Mouse (Mus musculus) midbrain, embryonic 10.5 days (tissue): ENCODE data around the gene Hacl1. TPM values are rescaled to one million over a fixed set of nuclear protein-coding genes. Genes with fewer than 3 reads are reported as not detected.

Experiments
- DNase-seq: peaks from one replicate; pipeline ENCODE4 v3.0.0-alpha.2; 2017; ENCODE audit warnings: low spot score
- H3K27ac ChIP-seq: fragments of 300-500 bp; sonication (generic); replicated peaks from 2 replicates; pipeline ENCODE4 v1.5.1; 2016; ENCODE audit warnings: mild to moderate bottlenecking
- H3K27me3 ChIP-seq: fragments of 300-500 bp; sonication (generic); 2 replicates; pipeline ENCODE4 v1.6.1; 2016; ENCODE audit warnings: low read depth, mild to moderate bottlenecking; ENCODE audit not compliant: poor library complexity, severe bottlenecking
- H3K36me3 ChIP-seq: fragments of 300-500 bp; sonication (generic); 2 replicates; pipeline ENCODE4 v1.6.1; 2016; ENCODE audit warnings: mild to moderate bottlenecking, moderate library complexity
- H3K4me1 ChIP-seq: fragments of 300-500 bp; sonication (generic); 2 replicates; pipeline ENCODE4 v1.6.1; 2016
- H3K4me3 ChIP-seq: fragments of 300-500 bp; sonication (generic); 2 replicates; pipeline ENCODE4 v1.5.1; 2016; ENCODE audit warnings: mild to moderate bottlenecking, moderate library complexity
- H3K9me3 ChIP-seq: fragments of 300-500 bp; sonication (generic); replicated peaks from 2 replicates; pipeline ENCODE4 v1.6.1; 2016; ENCODE audit warnings: mild to moderate bottlenecking
- WGBS: fragments of 180-500 bp; shearing (Covaris S2); methylation state at CpG from one replicate; pipeline ENCODE4 v1.1.7; 2016; 5-methylcytosine and 5-hydroxymethylcytosine counted together
- polyA plus RNA-seq: library from polyadenylated mRNA; unstranded; fragments of >200 nt; fragmentation: Nextera tagmentation; extraction: Ambion mirVana; gene quantifications from 2 replicates; pipeline ENCODE4 v1.2.1, GENCODE M21; 2016

Gene Hacl1
- polyA plus RNA-seq, 1 experiment from 2014 or later, result 9.5 TPM

DNA sequence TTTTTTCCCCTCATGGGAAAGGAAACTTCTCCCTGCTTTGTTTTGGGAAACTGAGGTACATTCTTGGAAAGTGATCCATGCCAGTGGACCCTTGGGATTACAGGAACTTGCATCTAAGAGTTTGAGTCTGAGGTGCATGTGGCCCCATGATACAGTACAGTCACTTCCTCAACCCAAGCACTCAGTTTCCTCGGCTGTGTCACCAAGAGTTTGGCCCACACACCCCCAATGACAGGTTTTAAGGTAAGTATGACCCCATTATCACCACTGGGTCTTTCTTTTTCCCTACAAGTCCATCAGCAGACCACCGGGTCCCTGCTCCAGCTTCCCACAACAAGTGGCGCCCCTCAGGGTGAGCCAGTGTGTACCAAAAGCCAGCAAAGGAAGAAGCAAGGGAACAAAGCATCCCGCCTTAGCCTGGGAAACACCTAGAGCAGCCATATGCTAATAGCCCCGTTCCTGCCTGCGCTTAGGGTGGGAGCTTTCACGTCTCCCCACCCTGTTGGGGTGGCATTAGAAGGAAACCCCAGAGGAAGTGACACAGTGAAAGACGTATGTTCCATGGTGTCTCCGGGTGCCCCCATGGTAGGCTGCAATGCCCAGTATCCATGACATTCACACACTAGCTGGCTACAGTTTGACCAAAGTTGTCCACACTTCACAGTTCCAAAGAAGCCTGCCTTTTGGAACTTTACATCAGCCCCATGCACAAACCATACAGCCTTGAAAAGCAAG, 84.4 kb downstream of the Hacl1 start:
- 84% methylated on average over 9 of the region's 9 CpGs for WGBS
- H3K9me3 ChIP-seq, result no peaks in the 10 kb centered on the region
- H3K4me1 ChIP-seq, result peaks cover 5% of the 10 kb centered on the region; the same call in 1 of the 2 replicates
- H3K36me3 ChIP-seq, result no peaks in the 10 kb centered on the region
- H3K27ac ChIP-seq, result no peak overlapping the region
- no peak overlapping the region for H3K4me3 ChIP-seq
- H3K27me3 ChIP-seq, result no peaks in the 10 kb centered on the region
- no peak for DNase-seq

DNA sequence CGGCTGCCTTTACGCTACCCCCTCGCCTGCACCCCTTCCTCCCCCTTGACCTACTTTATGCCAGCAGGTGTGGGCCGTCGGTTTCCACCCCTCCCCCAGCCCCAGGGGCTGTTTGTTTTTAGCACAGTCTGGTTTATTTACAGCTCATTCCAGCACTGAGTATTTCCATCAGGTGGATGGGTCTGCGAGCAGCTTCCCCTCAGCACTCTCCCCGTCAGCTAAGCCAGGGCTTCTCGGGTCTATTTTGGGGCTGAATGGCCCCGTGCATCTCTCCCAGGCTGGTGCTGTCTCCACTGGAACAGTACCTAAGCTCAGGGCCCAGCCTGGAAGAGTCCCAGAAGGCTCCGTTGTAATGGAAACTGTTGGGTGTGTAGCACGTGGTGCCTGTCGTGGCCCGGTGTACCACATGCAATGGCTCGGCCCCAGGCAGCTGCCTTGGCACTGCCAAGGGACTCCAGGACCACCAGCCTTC, 85.1 kb downstream of the Hacl1 start:
- no peaks in the 10 kb centered on the region for H3K27me3 ChIP-seq
- 83% methylated on average over 14 of the region's 14 CpGs for WGBS
- H3K36me3 ChIP-seq, result no peaks in the 10 kb centered on the region
- DNase-seq, result no peak
- H3K27ac ChIP-seq, result no peak overlapping the region
- no peak overlapping the region for H3K4me3 ChIP-seq
- peaks cover 5% of the 10 kb centered on the region; the same call in 1 of the 2 replicates for H3K4me1 ChIP-seq
- no peaks in the 10 kb centered on the region for H3K9me3 ChIP-seq

GRCm38 (mm10) chr14:31555021-31555420, 86.1 kb downstream of the Hacl1 start:
- H3K4me1 ChIP-seq, result peaks cover 5% of the 10 kb centered on the region; the same call in 1 of the 2 replicates
- H3K36me3 ChIP-seq, result no peaks in the 10 kb centered on the region
- 90% methylated on average over 7 of the region's 7 CpGs for WGBS
- H3K9me3 ChIP-seq, result no peaks in the 10 kb centered on the region
- DNase-seq, result no peak
- H3K4me3 ChIP-seq, result no peak overlapping the region
- no peaks in the 10 kb centered on the region for H3K27me3 ChIP-seq
- no peak overlapping the region for H3K27ac ChIP-seq

Other genes with a start within 250 kb of the Hacl1 start
- gene Sh3bp5, start 205.2 kb downstream of the Hacl1 start, polyA plus RNA-seq, result 17.3 and 22.8 TPM in 2 replicates
- gene Eaf1, start 146.9 kb downstream of the Hacl1 start, polyA plus RNA-seq, result 21.6 and 21.8 TPM in 2 replicates
- gene Mettl6, start 146.2 kb downstream of the Hacl1 start, polyA plus RNA-seq, result 80.7 and 81.5 TPM in 2 replicates
- gene Colq, start 49.9 kb downstream of the Hacl1 start, polyA plus RNA-seq, result 0.05 and 0.16 TPM in 2 replicates
- gene Gm49387, start 408 bp downstream of the Hacl1 start, polyA plus RNA-seq, result 0.12 and 1.4 TPM in 2 replicates
- gene Btd, start 258 bp downstream of the Hacl1 start, polyA plus RNA-seq, result 15.5 and 16.4 TPM in 2 replicates
- 8.1 and 8.4 TPM in 2 replicates for gene Ankrd28, start 189.4 kb upstream of the Hacl1 start, polyA plus RNA-seq